Mouse (Mus musculus) heart, embryonic 11.5 days (tissue): ENCODE measurements around the gene Col4a1. TPM values are rescaled to one million over a fixed set of nuclear protein-coding genes. Genes with fewer than 3 reads are reported as not detected.

ENCODE experiments used
- ATAC-seq: fragments of 200-750 bp; cut with Nextera tagmentation; replicated peaks from 2 replicates; pipeline ENCODE4 v1.8.0; 2017; ENCODE audit warnings: moderate library complexity; ENCODE audit not compliant: insufficient number of reproducible peaks, low FRiP score, low TSS enrichment
- H3K27ac ChIP-seq: fragments of 300-500 bp; sonication (generic); 2 replicates; pipeline ENCODE4 v1.5.1; 2014; ENCODE audit warnings: mild to moderate bottlenecking, low read depth, low read length
- H3K27me3 ChIP-seq: fragments of 300-500 bp; sonication (generic); 2 replicates; pipeline ENCODE4 v1.6.1; 2014; ENCODE audit warnings: mild to moderate bottlenecking, low read length, mixed read lengths; ENCODE audit not compliant: control insufficient read depth, insufficient read depth
- H3K36me3 ChIP-seq: fragments of 300-500 bp; sonication (generic); 2 replicates; pipeline ENCODE4 v1.6.1; 2014; ENCODE audit warnings: mild to moderate bottlenecking, low read length, moderate library complexity, mixed read lengths; ENCODE audit not compliant: control insufficient read depth, insufficient read depth
- H3K4me1 ChIP-seq: fragments of 300-500 bp; sonication (generic); 2 replicates; pipeline ENCODE4 v1.6.1; 2014; ENCODE audit warnings: low read length; ENCODE audit not compliant: control insufficient read depth, insufficient read depth
- H3K4me2 ChIP-seq: fragments of 300-500 bp; sonication (generic); 2 replicates; pipeline ENCODE4 v1.6.1; 2014; ENCODE audit warnings: mild to moderate bottlenecking, moderate library complexity
- H3K4me3 ChIP-seq: fragments of 300-500 bp; sonication (generic); 2 replicates; pipeline ENCODE4 v1.5.1; 2014; ENCODE audit warnings: low read depth, low read length
- H3K9ac ChIP-seq: fragments of 300-500 bp; sonication (generic); 2 replicates; pipeline ENCODE4 v1.6.1; 2014; ENCODE audit warnings: mild to moderate bottlenecking, low read depth, low read length, moderate library complexity
- H3K9me3 ChIP-seq: fragments of 300-500 bp; sonication (generic); replicated peaks from 2 replicates; pipeline ENCODE4 v1.6.1; 2016; ENCODE audit warnings: low read length; ENCODE audit not compliant: control insufficient read depth
- WGBS: fragments of 180-500 bp; shearing (Covaris S2); extraction: QIAGEN DNeasy Blood & Tissue Kit; methylation state at CpG from one replicate; pipeline ENCODE4 v1.1.7; 2014; ENCODE audit not compliant: insufficient replicate concordance; 5-methylcytosine and 5-hydroxymethylcytosine counted together
- polyA plus RNA-seq: library from polyadenylated mRNA; unstranded; fragments of >200 nt; fragmentation: Nextera tagmentation; extraction: Ambion mirVana; gene quantifications from 2 replicates; pipeline ENCODE4 v1.2.1, GENCODE M21; 2014

Gene Col4a1
- polyA plus RNA-seq, 1 experiment from 2014 or later: 150 TPM

- 0 out of 2 replicates have a peak, but pooled peaks have one; percentile 15 for ATAC-seq
Observed at GRCm38 (mm10) chr8:11262031-11262735, 50.4 kb downstream of the Col4a1 start.

DNA sequence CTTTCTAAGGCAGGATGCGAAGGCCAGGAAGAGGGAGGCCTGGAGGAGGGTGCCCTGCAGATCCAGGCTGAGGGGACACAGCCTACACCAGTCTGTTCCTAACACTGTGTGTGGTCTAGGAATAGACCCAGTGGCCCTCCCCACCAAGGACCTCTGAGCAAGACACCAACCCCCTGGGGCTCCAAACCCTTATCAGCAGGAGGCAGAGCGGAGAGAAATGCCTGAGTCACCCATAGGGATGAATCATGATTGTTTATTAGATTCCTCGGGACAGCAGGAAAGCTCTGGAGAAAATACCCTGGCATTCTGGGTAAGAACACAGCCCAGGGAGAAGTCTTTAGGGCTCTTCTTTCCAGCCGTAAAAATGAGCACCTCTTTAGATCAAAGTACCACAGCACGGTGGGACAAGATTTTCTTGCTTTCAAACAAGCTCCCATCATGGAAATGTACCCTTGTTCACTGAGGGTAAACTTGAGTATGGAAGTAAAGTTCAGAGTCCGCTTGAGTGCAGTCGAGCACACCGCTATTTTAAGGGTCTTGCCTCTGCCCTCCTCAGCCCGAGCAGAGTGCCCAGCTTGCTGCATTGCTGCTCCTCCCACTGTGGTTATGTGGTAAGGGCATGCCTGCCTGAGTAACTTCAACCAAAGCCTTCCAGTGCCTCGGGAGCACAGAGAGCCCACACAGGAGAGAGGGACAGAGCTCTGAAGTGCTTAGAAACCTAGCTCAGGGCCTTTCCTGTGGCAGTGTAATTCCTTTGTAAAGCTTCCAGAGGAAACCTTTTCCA lies 52.6 kb downstream of the Col4a1 start:
- Histone ChIP-seq H3K4me3 (no peak overlapping the region), H3K9me3 (no peaks in the 10 kb centered on the region), H3K4me2 (no peak overlapping the region), H3K9ac (no peak overlapping the region), H3K4me1 (peaks cover 68% of the 10 kb centered on the region), H3K36me3 (no peaks in the 10 kb centered on the region), H3K27me3 (no peaks in the 10 kb centered on the region), H3K27ac (peak overlapping the region; percentile 43)
- 23% methylated on average over 10 of the region's 10 CpGs for WGBS
- no peak for ATAC-seq

More at GRCm38 (mm10) chr8:11262031-11262735, 50.4 kb downstream of the Col4a1 start:
- Histone ChIP-seq H3K4me2 (no peak overlapping the region), H3K36me3 (no peaks in the 10 kb centered on the region), H3K9ac (no peak overlapping the region), H3K27ac (peak overlapping the region; percentile 70), H3K4me3 (no peak overlapping the region), H3K4me1 (peaks cover 75% of the 10 kb centered on the region), H3K27me3 (no peaks in the 10 kb centered on the region), H3K9me3 (no peaks in the 10 kb centered on the region)
- WGBS: 66% methylated on average over 15 of the region's 15 CpGs

DNA sequence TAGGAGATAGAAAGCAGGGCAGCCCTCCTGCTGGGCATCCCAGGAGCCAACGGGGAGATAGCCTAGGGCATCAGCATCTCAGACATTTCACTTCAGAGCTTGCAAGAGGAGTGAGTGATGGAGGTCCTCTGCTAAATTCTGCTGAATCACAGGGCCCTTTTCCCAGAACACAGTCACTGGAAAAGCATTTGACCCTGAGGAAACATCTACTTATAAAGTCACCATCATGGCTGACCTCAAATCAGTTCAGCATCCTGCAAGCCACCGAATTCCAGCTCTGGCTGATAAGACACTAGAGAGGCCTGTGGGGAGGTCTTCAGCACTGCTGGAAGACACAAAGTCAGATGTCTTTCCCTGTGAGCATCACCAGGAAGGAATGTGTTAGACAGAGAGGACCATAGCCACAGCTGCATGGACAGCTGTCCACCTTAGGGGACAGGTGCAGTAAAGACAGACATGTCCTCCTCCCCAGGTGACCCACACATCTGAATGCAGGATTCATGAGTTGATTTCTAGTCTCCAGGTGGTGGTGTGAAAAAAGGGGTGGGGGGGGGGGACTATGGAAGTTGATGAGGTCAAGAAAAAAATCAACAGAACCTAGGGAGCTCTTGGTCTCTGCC lies 54.0 kb downstream of the Col4a1 start:
- 16% methylated on average over 2 of the region's 2 CpGs for WGBS
- Histone ChIP-seq H3K4me1 (peaks cover 65% of the 10 kb centered on the region), H3K9me3 (no peaks in the 10 kb centered on the region), H3K9ac (no peak overlapping the region), H3K4me2 (no peak overlapping the region), H3K4me3 (no peak overlapping the region), H3K27ac (no peak overlapping the region), H3K27me3 (no peaks in the 10 kb centered on the region), H3K36me3 (no peaks in the 10 kb centered on the region)
- ATAC-seq: no peak

GRCm38 (mm10) chr8:11257079-11258017 lies 55.3 kb downstream of the Col4a1 start:
- no peak for ATAC-seq
- peaks cover 69% of the 10 kb centered on the region for H3K4me1 ChIP-seq

DNA sequence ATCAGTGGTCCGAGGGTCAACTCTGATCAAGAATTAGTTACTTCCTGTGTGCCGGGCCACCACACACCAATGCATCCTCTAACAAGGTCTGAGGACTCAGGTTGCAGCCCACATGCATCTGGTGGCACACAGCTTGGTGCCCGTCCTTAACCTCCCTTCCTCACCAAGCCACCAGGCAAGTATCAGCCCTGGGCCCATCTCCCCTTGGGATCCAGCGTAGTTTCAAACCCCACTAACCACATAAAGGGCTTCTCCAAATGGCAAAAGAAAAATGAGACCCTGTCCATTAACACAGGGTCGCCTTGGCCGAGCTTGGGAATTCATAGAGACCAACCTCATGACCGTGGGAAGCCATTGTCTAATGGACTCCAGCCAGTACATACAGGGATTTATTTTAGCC lies 56.2 kb downstream of the Col4a1 start:
- Histone ChIP-seq H3K4me2 (no peak overlapping the region), H3K27ac (no peak overlapping the region), H3K9me3 (no peaks in the 10 kb centered on the region)

More at GRCm38 (mm10) chr8:11257079-11258017, 55.3 kb downstream of the Col4a1 start:
- no peaks in the 10 kb centered on the region for H3K27me3 ChIP-seq
- no peaks in the 10 kb centered on the region for H3K9me3 ChIP-seq
- WGBS: 81% methylated on average over 13 of the region's 13 CpGs
- H3K4me2 ChIP-seq: no peak overlapping the region
- no peak overlapping the region for H3K4me3 ChIP-seq
- no peak overlapping the region for H3K9ac ChIP-seq
- no peak overlapping the region for H3K27ac ChIP-seq
- H3K36me3 ChIP-seq: no peaks in the 10 kb centered on the region

DNA sequence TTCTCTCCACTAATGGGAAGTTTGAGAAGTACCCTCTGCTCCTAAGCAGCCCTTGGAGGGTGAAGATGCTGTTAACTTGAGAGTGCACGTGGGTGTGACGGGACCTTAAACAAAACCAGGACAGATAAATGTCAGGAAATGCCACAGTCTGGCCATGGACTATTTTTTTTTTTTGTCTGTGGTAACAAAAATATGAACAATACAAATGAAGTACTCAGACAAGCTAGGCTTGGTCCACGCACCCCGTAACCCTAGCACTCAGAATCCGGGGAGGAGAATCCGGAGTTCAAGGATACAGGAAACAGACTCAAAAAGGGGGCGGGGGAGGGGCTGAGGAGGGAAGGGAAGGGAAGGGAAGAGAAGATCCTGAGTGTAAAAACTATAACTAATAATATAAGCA lies 56.9 kb downstream of the Col4a1 start:
- Histone ChIP-seq H3K4me3 (no peak overlapping the region), H3K27me3 (no peaks in the 10 kb centered on the region), H3K36me3 (no peaks in the 10 kb centered on the region), H3K9ac (no peak overlapping the region), H3K4me1 (peaks cover 66% of the 10 kb centered on the region), H3K27ac (no peak overlapping the region), H3K4me2 (no peak overlapping the region), H3K9me3 (no peaks in the 10 kb centered on the region)
- no peak for ATAC-seq
- 61% methylated on average over 7 of the region's 7 CpGs for WGBS

More for the DNA sequence above, 56.2 kb downstream of the Col4a1 start:
- Histone ChIP-seq H3K4me1 (peaks cover 68% of the 10 kb centered on the region), H3K9ac (no peak overlapping the region), H3K36me3 (no peaks in the 10 kb centered on the region), H3K27me3 (no peaks in the 10 kb centered on the region), H3K4me3 (no peak overlapping the region)
- ATAC-seq: no peak
- WGBS: 75% methylated on average over 7 of the region's 7 CpGs

GRCm38 (mm10) chr8:11254914-11255530 lies 57.6 kb downstream of the Col4a1 start:
- Histone ChIP-seq H3K4me3 (no peak overlapping the region), H3K9me3 (no peaks in the 10 kb centered on the region), H3K4me1 (peaks cover 64% of the 10 kb centered on the region), H3K36me3 (no peaks in the 10 kb centered on the region), H3K27me3 (no peaks in the 10 kb centered on the region), H3K27ac (no peak overlapping the region), H3K9ac (no peak overlapping the region), H3K4me2 (no peak overlapping the region)
- no peak for ATAC-seq
- 75% methylated on average over 10 of the region's 10 CpGs for WGBS
